Mouse (Mus musculus) liver, embryonic 14.5 days (tissue): ENCODE results near the gene Gm20604.

ENCODE experiments used
- CTCF ChIP-seq: IDR thresholded peaks from 2 replicates; pipeline ENCODE4 v1.5.1; 2016; ENCODE audit warnings: antibody characterized with exemption, low read depth, control low read depth
- EP300 ChIP-seq: IDR thresholded peaks from 2 replicates; pipeline ENCODE4 v1.6.1; 2016; ENCODE audit warnings: antibody characterized with exemption, low read depth

- TF ChIP-seq CTCF = no peak
- no peak for TF ChIP-seq EP300
Observed at GRCm38 (mm10) chr12:102776035-102776434, 17.6 kb upstream of the Gm20604 start.
